Mouse (Mus musculus): ENCODE data around the gene Prkch.

DNA sequence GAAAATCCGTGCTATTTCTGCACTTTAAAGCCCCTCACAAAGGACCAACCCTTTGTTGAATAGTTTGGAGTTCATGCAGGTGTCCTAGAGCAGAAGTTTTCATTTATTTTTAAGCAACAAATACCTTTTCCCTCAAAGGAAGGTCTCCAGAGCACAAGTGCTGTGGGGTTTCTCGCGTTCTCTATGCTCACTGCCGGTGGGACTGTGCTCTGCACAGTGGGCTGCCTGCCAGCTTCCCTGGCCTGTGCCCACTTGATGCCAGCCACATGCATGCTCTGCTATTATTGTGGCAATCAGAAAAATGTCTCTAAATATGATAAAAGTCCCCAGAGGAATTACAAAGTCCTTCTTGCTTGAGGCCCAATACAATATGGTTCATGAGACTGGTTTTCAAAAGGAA lies 87.4 kb downstream of the Prkch start:
- TF ChIP-seq CTCF (IDR thresholded peaks at IDR 0.05; ENCODE audit: low read depth): no peak
- no peak for TF ChIP-seq EP300 (IDR thresholded peaks at IDR 0.05; ENCODE audit: low read depth)
